Mouse (Mus musculus) megakaryocyte-erythroid progenitor cell, adult 5-6 weeks (primary cell): ENCODE measurements around the gene Poc5. TPM values are rescaled to one million over a fixed set of nuclear protein-coding genes. Genes with fewer than 3 reads are reported as not detected.

Source experiments
- total RNA-seq, 2 experiments: library from RNA; stranded (forward) in 1 of 2; stranded (reverse) in 1 of 2; fragments of 200-1000, 215-1000 nt in 1 of 2; fragments of >200 nt in 1 of 2; fragmentation: Nextera tagmentation in 1 of 2; gene quantifications; 2 replicates each; pipeline ENCODE4 v1.2.3; 2014 to 2017

The Poc5 gene
- total RNA-seq, 2 experiments from 2014 or later, result 15.6 to 29.5 TPM

Other genes starting within 250 kb of the Poc5 start
- not detected in 2 replicates for gene Ankdd1b, start 82.9 kb downstream of the Poc5 start, total RNA-seq (2014; fragmentation: Nextera tagmentation)
- 1.3 TPM in 1 of 2 replicates, not detected in the other for gene Ankdd1b, start 82.9 kb downstream of the Poc5 start, total RNA-seq (2017)
- gene Gm17622, start 102.4 kb downstream of the Poc5 start, total RNA-seq (2014; fragmentation: Nextera tagmentation), result not detected in 2 replicates
- not detected in 2 replicates for gene Gm17622, start 102.4 kb downstream of the Poc5 start, total RNA-seq (2017)
- gene Polk, start 154.3 kb downstream of the Poc5 start, total RNA-seq (2014; fragmentation: Nextera tagmentation), result 9.6 and 13.2 TPM in 2 replicates
- gene Polk, start 154.3 kb downstream of the Poc5 start, total RNA-seq (2017), result 14.9 and 22.9 TPM in 2 replicates
- 24.5 and 28.2 TPM in 2 replicates for gene Col4a3bp, start 154.3 kb downstream of the Poc5 start, total RNA-seq (2014; fragmentation: Nextera tagmentation)
- 42.6 and 56.8 TPM in 2 replicates for gene Col4a3bp, start 154.3 kb downstream of the Poc5 start, total RNA-seq (2017)